Mouse (Mus musculus) G1E-ER4 (cell line): ENCODE data around the gene Osbpl8. TPM values are rescaled to one million over a fixed set of nuclear protein-coding genes. Genes with fewer than 3 reads are reported as not detected.

ENCODE experiments used
- GATA1 ChIP-seq: IDR thresholded peaks from one replicate; pipeline ENCODE4 v1.8.0; 2012; ENCODE audit warnings: low read length, inconsistent platforms
- polyA plus RNA-seq: library from polyadenylated mRNA; stranded (reverse); fragments of >175 nt; gene quantifications from 2 replicates; pipeline ENCODE4 v1.2.3, GENCODE M21; 2012

Gene Osbpl8
- polyA plus RNA-seq, 1 experiment: 6.6 TPM

DNA sequence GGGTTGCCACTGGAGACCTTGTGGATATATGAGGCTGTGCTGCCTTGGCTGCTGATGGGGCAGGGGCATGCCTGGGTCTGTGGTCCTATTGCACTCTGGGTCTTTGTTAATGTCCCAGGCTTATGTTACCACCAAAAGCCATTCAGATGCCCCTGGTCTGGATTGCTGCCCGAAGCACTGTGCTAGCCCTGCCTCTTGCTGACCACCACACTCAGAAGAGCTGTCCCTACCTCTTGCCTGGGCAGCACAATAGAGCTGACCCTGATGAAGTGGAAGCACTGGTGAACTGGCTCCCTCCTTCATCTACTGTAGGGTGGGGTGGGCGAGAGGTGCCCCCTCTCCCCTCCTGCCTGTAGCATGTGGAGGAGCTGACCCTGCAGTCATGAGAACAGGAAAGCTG, 31.6 kb downstream of the Osbpl8 start:
- no peak for TF ChIP-seq GATA1

GRCm38 (mm10) chr10:111201120-111201519, 36.6 kb downstream of the Osbpl8 start:
- no peak for TF ChIP-seq GATA1

GRCm38 (mm10) chr10:111201666-111202065, 37.1 kb downstream of the Osbpl8 start:
- no peak for TF ChIP-seq GATA1

- no peak for TF ChIP-seq GATA1
Measured at GRCm38 (mm10) chr10:111204089-111204488, 39.5 kb downstream of the Osbpl8 start.

DNA sequence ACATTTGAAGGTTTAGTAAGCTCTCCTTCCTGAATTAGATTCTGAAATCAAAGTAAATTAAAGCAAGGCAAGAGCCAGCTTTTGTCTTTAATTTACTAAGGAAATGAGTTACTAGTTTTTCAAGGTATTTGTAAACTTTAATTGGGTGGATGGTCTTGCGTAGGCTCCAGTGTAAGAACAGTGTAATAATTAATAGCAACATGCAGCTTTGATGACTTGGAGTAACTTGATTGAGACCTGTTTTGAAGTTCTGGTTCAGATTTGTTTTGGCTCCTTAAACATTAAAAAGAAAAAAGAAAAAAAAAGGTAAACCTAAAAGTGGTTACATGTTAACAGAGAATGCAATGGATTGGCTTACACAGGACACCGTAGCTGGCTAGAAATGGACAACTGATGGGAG, 40.9 kb downstream of the Osbpl8 start:
- TF ChIP-seq GATA1: no peak

DNA sequence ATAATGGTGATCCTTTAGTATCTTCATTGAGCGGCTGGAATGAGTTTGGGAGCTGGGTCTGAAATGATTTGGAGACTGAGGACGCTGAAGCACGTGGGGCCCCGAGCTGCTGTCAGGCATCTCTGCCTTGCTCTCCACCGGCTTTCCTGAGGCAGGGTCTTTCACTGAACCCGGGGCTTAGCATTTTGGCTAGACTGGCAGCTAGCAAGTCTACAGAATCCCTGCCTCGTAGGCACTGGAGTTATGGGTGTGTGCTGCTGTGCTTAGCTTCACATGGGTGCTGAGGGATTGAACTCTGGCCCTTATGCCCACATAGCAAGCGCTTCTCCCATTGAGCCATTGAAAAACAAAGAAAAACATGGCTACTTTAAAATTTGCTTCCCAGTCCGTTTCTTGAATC, 42.8 kb downstream of the Osbpl8 start:
- TF ChIP-seq GATA1: no peak

DNA sequence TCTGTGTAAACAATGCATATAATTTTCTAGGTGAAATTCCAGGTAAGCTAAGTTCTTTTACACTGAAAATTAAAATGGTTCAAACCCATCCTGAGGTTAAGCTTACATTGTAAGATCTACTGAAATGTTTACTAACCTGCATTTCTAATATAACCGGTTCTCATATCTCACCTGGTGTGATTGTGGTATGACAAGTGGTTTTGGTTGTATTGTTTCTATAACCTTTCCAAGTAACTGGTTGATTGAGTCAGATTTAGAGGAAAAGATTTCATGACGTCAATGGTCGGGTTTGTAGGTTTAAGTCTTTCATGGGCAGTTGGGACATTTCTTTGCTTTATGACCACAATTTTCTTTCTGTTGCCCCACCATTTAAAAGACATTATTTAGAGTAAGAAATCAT, 49.5 kb downstream of the Osbpl8 start:
- TF ChIP-seq GATA1: no peak

DNA sequence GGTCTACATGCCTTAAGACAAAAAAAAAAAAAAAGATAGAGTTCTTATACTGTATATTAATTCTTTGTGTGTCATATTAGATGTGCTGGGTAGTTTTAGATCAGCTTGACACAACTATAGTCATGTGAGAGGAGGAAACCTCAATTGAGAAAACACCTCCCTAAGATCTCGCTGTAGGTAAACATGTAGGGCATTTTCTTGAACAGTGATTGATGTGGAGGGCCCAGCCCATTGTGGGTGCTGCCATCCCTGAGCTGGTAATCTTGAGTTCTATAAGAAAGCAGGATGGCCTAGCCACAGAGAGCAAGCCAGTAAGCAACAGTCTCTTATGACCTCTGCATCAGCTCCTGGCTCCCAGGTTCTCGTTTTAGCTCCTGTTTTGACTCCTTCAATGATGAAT, 50.1 kb downstream of the Osbpl8 start:
- TF ChIP-seq GATA1: no peak

DNA sequence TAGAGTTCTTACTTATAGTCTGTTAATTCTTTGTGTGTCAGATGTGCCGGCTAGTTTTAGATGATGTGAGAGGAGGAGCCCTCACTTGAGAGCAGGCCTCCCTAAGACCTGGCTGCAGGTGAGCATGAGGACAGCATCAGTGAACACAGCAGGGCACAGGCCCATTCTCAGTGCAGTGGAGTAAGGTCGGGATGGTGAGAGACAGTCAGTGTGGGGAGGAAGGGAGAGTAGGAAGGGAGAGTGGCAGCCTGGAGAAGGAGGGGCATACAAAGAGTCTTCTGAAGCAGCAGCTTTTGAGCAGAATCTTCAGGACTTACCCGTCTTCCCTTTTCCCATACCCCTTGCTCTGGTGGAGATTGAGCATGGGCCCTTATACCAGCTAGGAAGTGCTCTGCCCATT, 51.0 kb downstream of the Osbpl8 start:
- TF ChIP-seq GATA1: no peak

- TF ChIP-seq GATA1: no peak
Measured at GRCm38 (mm10) chr10:111216111-111216510, 51.6 kb downstream of the Osbpl8 start.

DNA sequence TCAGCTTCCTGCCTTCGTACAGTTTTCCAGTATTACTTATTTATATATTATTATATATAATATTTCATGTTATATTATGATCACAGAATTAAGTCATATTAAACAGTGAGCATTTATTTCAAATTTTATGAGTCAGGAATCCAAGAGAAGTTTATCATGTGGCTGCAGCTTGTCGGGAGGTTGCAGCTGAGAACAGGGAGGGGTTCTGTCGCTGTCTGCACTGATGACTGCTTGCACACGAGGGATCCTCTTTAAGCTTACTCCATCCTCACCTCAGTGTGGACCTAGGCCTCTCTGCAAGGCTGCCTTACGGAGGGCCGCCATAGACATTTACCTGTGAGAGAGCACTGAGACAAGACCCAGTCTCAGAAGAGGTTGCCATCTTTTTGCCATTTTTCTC, 58.0 kb downstream of the Osbpl8 start:
- TF ChIP-seq GATA1: no peak

DNA sequence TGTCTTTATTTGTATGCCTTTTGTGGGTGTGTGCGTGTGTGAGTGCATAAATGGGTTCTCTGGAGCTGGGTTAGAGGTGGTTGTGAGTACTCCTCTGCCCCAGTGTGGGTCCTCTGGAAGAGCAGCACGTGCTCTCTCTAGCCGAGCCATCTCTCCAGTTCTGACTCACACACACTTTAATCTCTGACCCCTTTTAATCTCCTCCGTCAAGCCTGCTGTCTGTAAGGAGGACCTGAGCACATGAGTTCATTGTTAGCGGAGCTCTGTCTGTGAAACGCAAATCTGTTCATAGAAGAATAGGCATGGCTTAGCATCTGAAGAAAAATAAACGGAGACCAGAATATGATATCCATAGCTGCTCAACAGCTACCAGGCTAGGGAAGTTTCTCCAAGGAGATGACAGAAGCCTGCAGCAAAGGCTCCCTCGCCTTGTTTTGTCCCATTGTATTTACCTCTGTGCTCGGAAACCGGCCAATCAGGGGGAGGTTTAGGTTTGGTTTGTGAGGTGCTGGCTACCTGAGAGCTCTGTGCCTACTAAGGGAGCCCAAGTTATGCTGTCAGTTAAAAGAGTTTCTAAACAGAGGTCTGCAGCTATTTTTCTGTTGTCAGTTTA, 58.8 kb downstream of the Osbpl8 start:
- TF ChIP-seq GATA1: no peak

DNA sequence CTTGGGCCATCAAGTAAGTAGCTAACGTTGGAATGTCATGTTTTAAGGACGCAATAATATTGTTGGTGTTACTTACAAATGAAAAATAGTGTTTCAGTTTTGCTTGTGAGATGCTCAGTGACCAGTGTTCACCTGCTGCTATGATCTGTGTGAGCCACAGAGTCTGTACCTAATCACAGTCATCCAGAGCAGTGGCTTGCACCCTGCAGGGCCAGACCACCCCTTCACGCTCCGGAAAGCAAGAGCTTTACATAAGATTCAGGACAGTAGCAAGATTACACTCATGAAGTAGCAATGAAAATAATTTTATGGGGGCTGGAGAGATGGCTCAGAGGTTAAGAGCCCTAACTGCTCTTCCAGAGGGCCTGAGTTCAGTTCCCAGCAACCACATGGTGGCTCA, 60.1 kb downstream of the Osbpl8 start:
- TF ChIP-seq GATA1: no peak

GRCm38 (mm10) chr10:111226508-111226907, 62.0 kb downstream of the Osbpl8 start:
- TF ChIP-seq GATA1: no peak

GRCm38 (mm10) chr10:111233476-111234130, 69.1 kb downstream of the Osbpl8 start:
- TF ChIP-seq GATA1: no peak

GRCm38 (mm10) chr10:111234450-111235288, 70.1 kb downstream of the Osbpl8 start:
- no peak for TF ChIP-seq GATA1

GRCm38 (mm10) chr10:111235289-111235570, 70.7 kb downstream of the Osbpl8 start:
- TF ChIP-seq GATA1: no peak
